Mouse (Mus musculus): Measurements from ENCODE around the gene Dmbx1. TPM values are rescaled to one million over a fixed set of nuclear protein-coding genes. Genes with fewer than 3 reads are reported as not detected.

Gene Dmbx1
- polyA plus RNA-seq (2012; rRNA removed), result 1.3 TPM in 2 replicates

DNA sequence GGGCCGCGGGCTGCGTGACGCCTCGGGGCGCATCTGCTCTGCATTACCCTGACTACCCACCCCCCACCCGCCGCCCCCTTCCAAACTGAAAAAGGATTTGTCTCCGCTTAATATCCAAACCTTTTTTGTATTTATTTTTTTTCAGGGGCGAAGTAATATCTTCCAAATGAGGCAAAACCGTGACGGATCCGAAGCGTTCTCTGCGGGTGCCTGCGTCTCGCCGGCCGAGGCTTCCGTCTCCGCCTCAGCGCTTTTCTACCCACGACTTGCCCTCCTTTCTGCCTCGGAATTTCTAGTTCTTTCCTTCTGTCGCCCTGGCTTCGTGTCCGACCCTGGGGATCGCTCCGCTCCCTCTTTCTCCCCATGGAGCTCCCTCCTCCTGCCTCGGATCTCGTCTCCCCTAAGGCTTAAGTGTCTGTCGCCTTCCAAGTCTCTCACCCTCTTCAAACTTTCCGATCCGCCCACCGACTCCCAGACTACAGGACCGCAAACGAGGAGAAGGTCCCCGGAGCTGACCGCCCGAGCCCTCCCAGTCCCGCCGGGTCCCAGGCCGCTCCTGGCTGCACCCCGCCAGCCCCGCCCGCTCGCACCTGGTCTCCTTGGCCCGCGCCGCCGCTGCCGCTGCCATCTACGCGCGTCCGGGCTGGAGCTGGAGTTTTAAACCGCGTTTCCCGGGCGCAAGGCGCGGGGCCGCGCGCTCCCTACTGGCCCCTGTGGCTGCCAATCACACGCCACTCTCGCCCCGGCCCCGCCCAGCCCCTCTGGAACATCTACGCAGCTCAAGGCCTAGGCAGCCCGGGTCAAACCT is at the start of gene Dmbx1:
TSS of gene Dmbx1 (minus strand) at position 632 of the 808 bp plus-strand sequence.
- Histone ChIP-seq H3K27me3 (ENCODE audit: control insufficient read depth, insufficient read depth, low read length) (peaks cover 21% of the 10 kb centered on the region; the same call in 1 of the 2 replicates), H3K4me1 (ENCODE audit: control insufficient read depth, insufficient read depth, low read length) (peaks cover 4% of the 10 kb centered on the region; the same call in 1 of the 2 replicates), H3K27ac (ENCODE audit: insufficient read depth, low read length) (no peak within 1 kb of the TSS), H3K4me3 (replicated peaks; ENCODE audit: insufficient read depth, low read depth, low read length) (peak within 1 kb of the TSS; percentile 13)
- peak; percentile 20 to 41 for DNase-seq
- WGBS, result 1% methylated on average over 71 of the region's 71 CpGs
- no peak for TF ChIP-seq CTCF (IDR thresholded peaks at IDR 0.05; ENCODE audit: borderline replicate concordance, insufficient read depth, low read depth, low read length)
- no peak for TF ChIP-seq POLR2A (IDR thresholded peaks at IDR 0.05; ENCODE audit: borderline replicate concordance, insufficient read depth, low read length)

DNA sequence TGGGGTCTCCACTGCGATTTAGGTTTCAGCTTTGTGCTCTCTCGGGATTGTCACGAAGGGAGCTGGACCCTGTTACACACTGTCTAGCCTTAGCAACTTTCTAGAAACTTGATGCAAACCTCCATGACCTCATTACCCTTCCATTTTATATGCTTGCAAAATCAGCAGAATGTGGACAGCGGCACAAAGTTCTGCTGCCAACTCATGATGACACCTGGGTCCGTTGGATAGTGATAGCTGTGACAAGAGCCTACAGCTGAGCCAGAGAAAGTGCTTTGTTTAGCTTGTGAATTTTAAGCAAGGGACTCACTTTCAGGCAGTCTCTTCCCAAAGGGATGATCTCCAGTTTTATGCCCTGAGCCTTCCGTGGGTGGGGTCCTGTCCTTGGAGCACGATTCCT is 49.7 kb upstream of the Dmbx1 start:
- TF ChIP-seq CTCF (IDR thresholded peaks at IDR 0.05; ENCODE audit: borderline replicate concordance, insufficient read depth, low read depth, low read length) (no peak), POLR2A (IDR thresholded peaks at IDR 0.05; ENCODE audit: borderline replicate concordance, insufficient read depth, low read length) (no peak)
- Histone ChIP-seq H3K4me3 (replicated peaks; ENCODE audit: insufficient read depth, low read depth, low read length) (no peak overlapping the region), H3K27ac (ENCODE audit: insufficient read depth, low read length) (no peak overlapping the region), H3K27me3 (ENCODE audit: control insufficient read depth, insufficient read depth, low read length) (no peaks in the 10 kb centered on the region; the same call in 1 of the 2 replicates), H3K4me1 (ENCODE audit: control insufficient read depth, insufficient read depth, low read length) (no peaks in the 10 kb centered on the region)
- 72% methylated on average over 7 of the region's 7 CpGs for WGBS
- DNase-seq, result no peak

DNA sequence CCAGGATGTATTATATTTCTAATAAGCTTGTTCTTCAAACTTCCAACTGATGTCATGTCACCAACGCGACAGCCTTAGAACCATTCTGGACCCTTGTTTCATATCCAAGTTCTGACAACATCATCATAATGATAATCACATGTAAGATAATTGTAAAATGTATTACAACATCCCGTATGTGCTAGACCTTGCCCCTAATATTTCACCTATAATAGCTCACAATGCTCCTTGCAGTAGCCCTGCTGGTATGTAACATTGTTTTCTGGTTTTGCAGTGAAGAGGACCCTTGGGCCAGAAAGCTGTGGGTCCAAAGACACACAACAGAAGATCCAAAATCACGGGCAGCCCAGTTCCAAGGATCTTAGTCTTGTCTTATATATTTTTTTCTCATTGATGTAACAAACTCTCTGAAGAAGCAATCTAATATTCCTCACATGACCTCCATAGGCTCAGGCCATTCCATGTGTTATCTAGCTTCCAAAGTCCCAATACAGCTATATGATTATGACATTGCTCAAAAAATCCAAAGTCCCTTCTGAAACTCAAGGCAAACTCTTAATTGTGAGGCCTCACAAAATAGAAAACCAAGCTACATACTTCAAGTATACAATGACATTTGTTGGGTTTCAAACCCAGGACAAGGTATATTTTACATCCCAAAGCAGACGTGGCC is 48.3 kb upstream of the Dmbx1 start:
- Histone ChIP-seq H3K4me1 (ENCODE audit: control insufficient read depth, insufficient read depth, low read length) (no peaks in the 10 kb centered on the region), H3K4me3 (replicated peaks; ENCODE audit: insufficient read depth, low read depth, low read length) (no peak overlapping the region), H3K27me3 (ENCODE audit: control insufficient read depth, insufficient read depth, low read length) (no peaks in the 10 kb centered on the region; the same call in 1 of the 2 replicates), H3K27ac (ENCODE audit: insufficient read depth, low read length) (no peak overlapping the region)
- TF ChIP-seq POLR2A (IDR thresholded peaks at IDR 0.05; ENCODE audit: borderline replicate concordance, insufficient read depth, low read length), result no peak
- no peak for DNase-seq
- WGBS, result 86% methylated on average over 5 of the region's 5 CpGs

DNA sequence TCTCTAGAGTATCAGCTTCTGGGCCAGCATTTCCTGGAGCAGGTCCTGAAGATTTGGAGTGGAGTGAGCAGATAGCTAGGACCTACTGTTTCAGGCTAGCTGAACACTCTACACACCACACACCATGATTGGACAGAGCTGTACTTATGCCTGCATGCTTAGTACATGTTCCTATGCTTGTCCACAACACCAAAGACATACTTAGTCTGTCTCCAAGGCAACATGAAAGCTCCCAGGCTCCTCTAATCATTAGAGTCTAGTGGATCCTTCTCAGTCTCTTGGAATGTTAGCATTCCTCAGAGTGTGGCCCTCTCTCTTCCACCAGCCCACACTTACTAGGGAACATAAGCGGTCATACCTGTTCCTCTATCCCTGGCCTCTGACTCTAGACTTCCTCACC is 47.7 kb upstream of the Dmbx1 start:
- DNase-seq, result no peak
- H3K27me3 ChIP-seq (ENCODE audit: control insufficient read depth, insufficient read depth, low read length), result no peaks in the 10 kb centered on the region; the same call in 1 of the 2 replicates

DNA sequence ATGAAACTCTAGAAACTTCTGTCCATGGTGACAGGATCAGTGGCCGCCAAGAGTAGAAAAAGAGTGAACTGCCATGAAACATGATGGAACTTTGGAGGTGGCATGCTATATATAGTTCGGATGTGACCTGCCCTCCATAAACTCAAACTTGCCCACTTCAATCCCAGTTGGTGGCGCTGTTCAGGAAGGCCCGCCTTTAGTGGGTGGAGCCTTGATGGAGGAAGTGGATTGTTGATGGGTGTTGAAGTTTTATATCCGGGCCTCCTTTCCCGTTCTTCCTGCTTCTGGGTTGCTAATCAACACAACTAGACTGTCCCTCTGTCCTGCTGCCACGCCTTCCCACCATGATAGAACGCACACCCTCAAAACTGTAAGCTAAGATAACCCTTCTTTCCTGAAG is 45.2 kb upstream of the Dmbx1 start:
- no peak for TF ChIP-seq POLR2A (IDR thresholded peaks at IDR 0.05; ENCODE audit: borderline replicate concordance, insufficient read depth, low read length)
- TF ChIP-seq CTCF (IDR thresholded peaks at IDR 0.05; ENCODE audit: borderline replicate concordance, insufficient read depth, low read depth, low read length), result no peak
- no peak for DNase-seq
- Histone ChIP-seq H3K27ac (ENCODE audit: insufficient read depth, low read length) (no peak overlapping the region), H3K27me3 (ENCODE audit: control insufficient read depth, insufficient read depth, low read length) (no peaks in the 10 kb centered on the region; the same call in 1 of the 2 replicates), H3K4me3 (replicated peaks; ENCODE audit: insufficient read depth, low read depth, low read length) (no peak overlapping the region), H3K4me1 (ENCODE audit: control insufficient read depth, insufficient read depth, low read length) (no peaks in the 10 kb centered on the region)
- WGBS, result 62% methylated on average over 8 of the region's 8 CpGs

More for the DNA sequence above, 47.7 kb upstream of the Dmbx1 start:
- no peaks in the 10 kb centered on the region for H3K4me1 ChIP-seq (ENCODE audit: control insufficient read depth, insufficient read depth, low read length)
- H3K4me3 ChIP-seq (replicated peaks; ENCODE audit: insufficient read depth, low read depth, low read length), result no peak overlapping the region
- WGBS, result 86% methylated on average over 1 of the region's 1 CpGs
- no peak for TF ChIP-seq POLR2A (IDR thresholded peaks at IDR 0.05; ENCODE audit: borderline replicate concordance, insufficient read depth, low read length)
- TF ChIP-seq CTCF (IDR thresholded peaks at IDR 0.05; ENCODE audit: borderline replicate concordance, insufficient read depth, low read depth, low read length), result no peak
- no peak overlapping the region for H3K27ac ChIP-seq (ENCODE audit: insufficient read depth, low read length)

DNA sequence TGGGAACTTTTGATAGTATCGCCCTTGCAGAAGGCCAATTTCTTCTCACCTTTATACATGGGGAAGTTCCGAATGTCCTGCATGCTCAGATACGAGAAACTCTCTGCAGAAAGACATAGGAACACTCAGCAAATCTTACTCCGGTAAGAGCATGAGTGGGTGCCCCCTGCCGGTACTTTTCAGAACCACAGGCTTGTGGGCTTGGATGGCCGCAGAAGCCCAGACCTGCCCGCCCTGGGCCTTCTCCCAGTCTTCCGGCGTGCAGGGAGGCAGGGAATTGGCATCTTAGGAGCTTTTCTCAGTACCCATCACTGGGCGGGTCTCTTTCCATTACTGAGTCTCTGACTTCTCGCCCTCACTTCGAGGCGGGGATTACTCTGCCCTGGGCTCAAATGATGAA is 44.4 kb upstream of the Dmbx1 start:
- H3K27me3 ChIP-seq (ENCODE audit: control insufficient read depth, insufficient read depth, low read length), result peaks cover 3% of the 10 kb centered on the region; the same call in 1 of the 2 replicates
- 2% methylated on average over 13 of the region's 13 CpGs for WGBS
- TF ChIP-seq CTCF (IDR thresholded peaks at IDR 0.05; ENCODE audit: borderline replicate concordance, insufficient read depth, low read depth, low read length) (peak; percentile 74), POLR2A (IDR thresholded peaks at IDR 0.05; ENCODE audit: borderline replicate concordance, insufficient read depth, low read length) (no peak)
- H3K27ac ChIP-seq (ENCODE audit: insufficient read depth, low read length), result no peak overlapping the region
- DNase-seq, result peak; percentile 74 to 86
- no peaks in the 10 kb centered on the region for H3K4me1 ChIP-seq (ENCODE audit: control insufficient read depth, insufficient read depth, low read length)
- H3K4me3 ChIP-seq (replicated peaks; ENCODE audit: insufficient read depth, low read depth, low read length), result no peak overlapping the region

DNA sequence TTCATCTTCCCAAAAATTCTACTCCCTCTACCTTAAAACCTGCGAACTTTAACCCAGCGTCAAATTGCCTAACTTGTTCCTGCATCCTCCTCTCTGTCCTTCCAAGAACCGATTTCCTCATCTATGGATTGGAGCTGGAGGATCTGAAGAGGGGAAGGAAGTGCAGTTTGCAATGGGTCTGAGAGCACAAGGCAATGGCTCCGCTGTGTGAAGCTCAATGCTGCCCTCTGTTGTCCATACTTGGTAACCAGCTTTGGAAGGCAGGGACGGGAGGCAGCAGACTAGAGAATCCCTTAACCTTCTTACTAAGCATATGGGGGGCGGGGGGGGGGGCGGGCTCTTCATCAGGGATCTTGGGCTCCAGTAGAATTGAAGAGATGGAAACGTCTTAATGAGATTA is 41.0 kb upstream of the Dmbx1 start:
- Histone ChIP-seq H3K27ac (ENCODE audit: insufficient read depth, low read length) (no peak overlapping the region), H3K4me1 (ENCODE audit: control insufficient read depth, insufficient read depth, low read length) (no peaks in the 10 kb centered on the region), H3K27me3 (ENCODE audit: control insufficient read depth, insufficient read depth, low read length) (peaks cover 3% of the 10 kb centered on the region; the same call in 1 of the 2 replicates), H3K4me3 (replicated peaks; ENCODE audit: insufficient read depth, low read depth, low read length) (no peak overlapping the region)
- 2% methylated on average over 8 of the region's 8 CpGs for WGBS
- peak; percentile 55 to 68 for DNase-seq
- TF ChIP-seq CTCF (IDR thresholded peaks at IDR 0.05; ENCODE audit: borderline replicate concordance, insufficient read depth, low read depth, low read length) (peak; percentile 94), POLR2A (IDR thresholded peaks at IDR 0.05; ENCODE audit: borderline replicate concordance, insufficient read depth, low read length) (no peak)

Data from cerebellum, adult 2 months (tissue).